Mouse (Mus musculus): ENCODE data around the gene Mccc1.

The Mccc1 gene

GRCm38 (mm10) chr3:36000275-36001239, at the start of gene Mccc1:
Gene Mccc1 (minus strand): TSS chr3:36000678.
- peak; percentile 95 to 96 for DNase-seq

DNA sequence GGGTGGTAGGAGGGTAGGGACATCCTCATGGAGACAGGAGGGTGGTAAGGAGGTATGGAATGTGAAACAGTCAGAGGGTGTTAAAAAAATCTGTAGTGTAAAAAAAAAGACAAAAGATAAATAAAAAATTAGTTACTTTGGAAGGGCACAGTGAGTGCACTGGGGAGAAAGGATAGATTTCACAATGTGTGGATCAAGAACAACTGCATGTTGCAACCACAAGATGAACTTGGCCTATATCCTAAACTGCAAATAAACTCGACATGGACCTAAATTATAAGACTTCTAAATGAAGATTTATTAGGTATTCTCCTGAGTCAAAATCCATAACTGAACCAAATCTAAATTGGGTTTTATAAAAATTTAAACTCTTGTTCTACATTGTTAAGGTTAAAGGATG, 48.6 kb upstream of the Mccc1 start:
- no peak for DNase-seq

- DNase-seq = no peak
These were observed 44.6 kb upstream of the Mccc1 start for GRCm38 (mm10) chr3:36045086-36045485.

- DNase-seq = no peak
These were observed 44.0 kb upstream of the Mccc1 start for GRCm38 (mm10) chr3:36044520-36044919.

DNA sequence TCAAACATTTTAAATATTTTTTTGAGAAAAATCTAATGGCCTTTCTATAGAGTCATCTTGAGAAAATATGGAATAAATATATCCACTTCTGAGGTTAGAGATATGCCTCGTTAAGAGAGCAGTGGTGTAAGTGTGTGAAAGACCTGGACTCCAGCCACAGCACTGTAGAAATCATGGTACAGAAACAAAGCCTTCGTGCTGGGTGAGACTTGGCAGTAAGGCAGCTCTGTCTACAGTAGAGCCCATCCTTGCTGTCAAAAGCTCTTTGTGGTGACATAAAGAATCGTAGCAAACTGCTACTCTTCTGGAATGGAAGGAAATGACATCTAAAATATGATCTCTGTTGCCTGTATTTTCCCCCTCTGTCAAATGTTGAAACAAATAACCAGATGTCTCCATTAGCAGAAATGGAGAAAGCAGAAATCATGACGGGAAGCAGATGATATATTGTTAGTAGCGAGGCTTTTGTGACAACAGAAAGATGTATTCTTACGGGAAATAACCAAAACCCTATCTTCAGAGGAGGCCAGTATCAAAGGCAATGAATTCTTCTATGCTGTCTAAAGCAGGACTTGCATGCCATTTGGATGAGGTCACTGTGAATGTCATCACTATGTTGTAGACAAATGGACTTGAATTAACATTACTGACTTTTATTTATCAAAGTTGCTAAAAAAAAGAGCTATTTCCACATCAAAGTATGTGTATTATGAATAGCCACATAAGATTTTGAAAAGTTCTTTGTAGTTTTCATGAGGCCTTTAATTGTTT, 31.4 kb upstream of the Mccc1 start:
- no peak for DNase-seq

DNA sequence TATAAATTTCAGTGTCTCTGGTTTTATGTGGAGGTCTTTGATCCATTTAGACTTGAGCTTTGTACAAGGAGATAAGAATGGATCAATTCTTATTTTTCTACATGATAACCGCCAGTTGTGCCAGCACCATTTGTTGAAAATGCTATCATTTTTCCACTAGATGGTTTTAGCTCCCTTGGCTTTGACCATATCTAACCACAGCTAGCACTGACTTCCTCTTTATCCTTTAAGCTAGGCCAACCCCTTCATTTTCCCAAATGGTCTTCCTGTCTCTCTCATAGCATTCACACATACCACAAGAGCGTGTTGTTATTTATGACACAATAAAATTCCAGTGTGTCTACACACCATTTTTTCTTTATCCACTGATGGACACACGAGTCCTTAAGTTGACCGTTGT, 29.5 kb upstream of the Mccc1 start:
- DNase-seq = no peak

DNA sequence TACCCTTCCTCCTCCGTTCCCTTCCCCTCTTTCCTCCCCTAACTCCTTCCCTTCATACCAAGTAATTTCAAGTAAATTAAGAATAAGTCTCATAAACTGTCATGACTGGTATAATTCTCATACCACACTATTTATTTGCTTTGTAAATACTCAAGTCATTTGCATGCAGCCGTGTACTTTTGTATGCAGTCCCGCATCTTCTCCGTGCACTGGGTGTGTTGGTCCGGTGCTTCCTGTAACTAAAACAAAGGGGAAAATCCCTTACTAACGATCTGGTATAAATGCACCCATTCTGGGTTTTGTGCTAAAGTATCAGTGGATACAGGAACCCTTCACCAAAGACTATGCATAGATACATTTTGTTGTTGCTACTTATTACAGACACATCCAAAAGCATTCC, 25.3 kb upstream of the Mccc1 start:
- no peak for DNase-seq

DNA sequence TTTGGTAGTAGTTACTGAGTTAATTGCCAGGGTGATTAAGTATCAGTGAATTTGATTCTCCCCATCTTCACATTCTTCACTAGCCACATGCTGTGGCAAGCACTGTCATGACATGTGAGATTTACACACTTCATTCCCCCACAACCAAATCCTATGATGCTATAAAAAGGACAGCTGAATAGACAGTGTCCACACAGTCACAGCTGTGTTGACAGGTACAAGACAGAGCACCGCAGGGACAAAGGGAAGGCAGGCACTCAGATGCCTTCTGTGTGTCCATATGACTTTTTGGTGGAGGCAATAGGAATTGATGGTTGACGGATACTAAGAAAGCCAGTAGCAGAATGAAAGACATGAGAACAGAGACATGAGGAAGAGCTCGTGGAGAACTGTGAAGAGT, 10.8 kb upstream of the Mccc1 start:
- DNase-seq = no peak

- no peak for DNase-seq
These were observed 8.1 kb upstream of the Mccc1 start for GRCm38 (mm10) chr3:36008411-36009154.

GRCm38 (mm10) chr3:36004028-36004895, 3.8 kb upstream of the Mccc1 start:
- peak; percentile 67 to 68 for DNase-seq

DNA sequence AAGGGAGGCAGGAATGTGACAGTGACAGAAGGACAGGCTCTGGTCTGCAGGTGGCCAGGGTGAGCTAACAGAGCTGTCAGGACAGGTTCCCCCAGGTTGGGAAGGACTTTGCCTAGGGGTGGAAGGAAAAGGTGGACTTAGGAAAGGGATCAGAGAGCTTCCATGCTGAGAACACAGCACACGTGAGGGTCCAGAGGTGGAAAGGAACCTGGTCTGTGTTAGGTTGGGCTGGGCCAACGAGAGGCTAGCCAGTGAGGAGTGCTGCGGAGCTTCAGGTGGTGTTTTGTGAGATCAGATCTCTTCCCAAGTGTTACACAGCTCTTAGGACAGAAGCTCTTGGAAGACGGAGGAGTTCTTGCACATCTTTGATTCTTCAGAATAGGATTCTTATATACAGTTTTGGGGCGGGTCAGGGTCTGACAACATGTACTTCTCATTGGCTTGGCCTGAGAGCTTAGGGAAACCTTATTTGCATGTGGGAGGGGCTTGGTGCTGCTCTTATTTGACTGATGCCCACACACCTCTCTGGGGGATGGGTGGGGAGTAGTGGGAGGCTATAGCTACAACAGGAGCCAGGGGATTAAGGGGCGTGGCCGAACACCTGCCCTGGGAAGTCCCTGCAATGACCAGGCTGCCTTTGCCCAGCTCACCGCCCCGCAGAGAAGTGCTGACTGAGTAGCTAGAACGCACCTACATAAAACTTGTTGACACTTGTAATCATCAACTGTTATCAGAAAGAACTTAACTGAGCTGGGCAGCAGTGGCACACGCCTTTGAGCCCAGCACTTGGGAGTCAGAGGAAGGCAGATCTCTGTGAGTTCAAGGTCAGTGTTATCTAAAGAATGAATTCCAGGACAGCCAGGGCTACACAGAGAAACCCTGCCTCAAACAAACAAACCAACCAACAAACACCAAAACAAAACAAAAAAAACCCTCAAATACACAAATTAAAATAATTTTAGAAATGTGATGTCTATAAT, 5.6 kb downstream of the Mccc1 start:
- DNase-seq = no peak

- no peak for DNase-seq
These were observed 9.8 kb downstream of the Mccc1 start for GRCm38 (mm10) chr3:35990715-35991114.

DNA sequence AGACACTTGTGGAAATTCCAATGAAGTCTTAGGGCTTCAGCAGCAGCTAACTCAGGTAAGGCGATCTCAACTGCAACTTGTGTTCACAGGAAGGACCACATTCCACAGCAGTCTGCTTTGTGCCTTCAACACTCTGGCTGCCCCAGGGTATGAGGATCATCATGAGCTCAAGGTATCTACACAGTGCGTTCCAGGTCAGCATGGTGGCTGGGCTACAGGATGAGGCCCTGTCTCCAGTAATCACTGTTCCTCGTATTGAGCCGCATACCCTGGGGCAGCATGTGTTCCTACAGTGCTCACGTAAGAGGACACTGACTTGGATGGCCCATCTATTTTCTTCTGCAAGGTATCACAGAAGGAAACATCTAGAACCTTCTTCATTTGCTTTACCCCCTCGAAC, 12.4 kb downstream of the Mccc1 start:
- DNase-seq = no peak

DNA sequence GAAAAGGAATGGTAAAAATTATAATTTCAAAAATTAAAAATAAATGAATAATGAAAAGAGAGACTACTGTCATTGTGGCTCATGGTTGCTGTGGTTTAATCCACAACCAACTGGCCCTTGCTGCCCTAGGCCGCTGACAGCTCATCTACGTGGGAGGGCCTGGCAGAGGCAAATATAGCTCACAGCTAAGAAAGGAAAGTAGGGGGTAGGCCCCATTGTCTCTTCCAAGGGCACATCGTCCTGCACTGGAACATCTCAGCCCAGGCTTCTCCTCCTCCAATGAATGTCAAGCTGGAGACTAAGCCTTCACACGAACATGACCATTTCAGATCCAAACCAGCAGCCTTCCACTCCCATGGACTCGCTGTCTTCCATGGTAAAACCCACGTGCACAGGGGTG, 14.2 kb downstream of the Mccc1 start:
- DNase-seq = no peak

DNA sequence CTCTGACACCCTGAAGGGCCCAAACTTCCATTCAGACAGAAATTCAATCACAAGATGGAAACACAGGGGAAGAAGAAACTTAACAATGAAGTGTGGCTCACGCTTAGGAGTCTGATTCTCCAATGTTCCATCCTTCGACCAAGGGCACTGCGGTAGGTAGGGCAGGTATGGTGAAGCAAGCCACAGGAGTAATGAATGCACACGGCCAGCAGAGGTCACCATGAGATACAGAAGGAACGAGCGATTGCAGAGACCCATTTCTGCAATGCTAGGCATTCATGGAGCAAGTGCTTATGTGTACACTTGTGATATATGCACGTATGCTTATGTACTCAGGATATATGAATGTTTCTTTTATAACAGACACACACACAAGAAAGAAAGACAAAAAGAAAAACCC, 26.9 kb downstream of the Mccc1 start:
- DNase-seq = peak in 1 of 2 experiments; percentile 44

GRCm38 (mm10) chr3:35972985-35973384, 27.5 kb downstream of the Mccc1 start:
- DNase-seq = peak in 1 of 2 experiments; percentile 43

- DNase-seq = no peak
These were observed 29.3 kb downstream of the Mccc1 start for GRCm38 (mm10) chr3:35971149-35971548.

DNA sequence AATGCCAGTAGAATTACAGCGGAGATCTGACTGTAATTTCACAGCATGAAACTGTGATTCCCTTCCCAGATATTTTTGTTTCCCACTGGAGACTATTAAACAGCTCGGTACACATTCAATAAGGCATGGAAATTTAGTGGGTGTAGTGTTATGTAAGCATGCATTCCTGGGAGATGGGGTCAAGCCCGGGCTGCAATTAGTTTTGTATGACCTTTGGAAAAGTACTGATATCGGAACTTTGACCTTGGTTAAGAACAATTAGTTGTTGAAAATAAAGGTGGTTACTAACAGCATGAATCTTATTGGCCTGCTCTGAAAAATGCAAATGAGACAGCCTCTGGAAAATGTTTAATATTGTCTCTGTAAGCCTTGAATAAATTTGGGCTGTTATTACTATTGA, 30.0 kb downstream of the Mccc1 start:
- no peak for DNase-seq

DNA sequence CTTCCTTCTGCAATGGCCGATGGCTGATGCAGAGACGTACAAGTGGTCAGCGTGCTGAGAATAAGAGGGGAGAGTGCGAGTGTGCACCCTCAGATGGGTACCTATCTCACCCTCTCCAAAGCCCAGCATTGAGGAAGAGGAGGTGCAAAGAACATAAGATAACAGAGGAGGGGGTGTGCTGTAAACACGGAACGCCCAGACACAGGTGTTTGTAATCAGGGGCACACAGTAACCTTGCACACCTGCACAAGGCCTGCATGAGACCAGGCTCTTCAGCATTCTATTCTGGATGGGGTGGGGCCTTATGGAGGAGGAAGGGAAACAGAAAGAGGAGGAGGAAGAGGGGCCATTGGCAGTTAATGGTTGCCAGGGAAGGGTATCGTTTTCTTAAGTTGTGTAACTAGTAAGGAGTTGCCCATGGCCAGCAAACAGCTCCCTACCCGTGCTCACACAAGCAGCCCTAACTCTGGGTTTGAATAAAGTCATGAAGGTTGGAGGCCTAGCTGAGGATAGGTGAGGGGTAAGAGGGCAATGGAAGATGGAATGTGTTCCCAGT, 33.0 kb downstream of the Mccc1 start:
- DNase-seq = no peak

DNA sequence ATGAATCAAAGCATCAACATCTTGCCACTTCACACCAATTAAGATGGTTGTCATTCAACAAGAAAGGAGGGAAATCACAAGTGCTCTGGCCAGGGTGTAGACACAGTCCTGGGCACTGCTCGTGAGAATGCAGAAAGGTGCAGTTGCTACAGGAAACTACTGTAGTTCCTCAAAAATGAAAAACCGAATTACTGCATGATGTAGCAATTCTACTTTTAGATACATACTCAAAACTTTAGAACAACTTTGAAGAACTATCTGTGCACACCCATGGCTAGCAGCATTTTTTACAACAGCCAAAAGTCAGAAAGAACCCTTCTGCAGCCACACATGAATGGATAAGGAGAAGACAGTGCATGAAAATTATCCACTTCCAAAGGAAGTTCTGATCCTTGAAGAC, 34.0 kb downstream of the Mccc1 start:
- DNase-seq = no peak

DNA sequence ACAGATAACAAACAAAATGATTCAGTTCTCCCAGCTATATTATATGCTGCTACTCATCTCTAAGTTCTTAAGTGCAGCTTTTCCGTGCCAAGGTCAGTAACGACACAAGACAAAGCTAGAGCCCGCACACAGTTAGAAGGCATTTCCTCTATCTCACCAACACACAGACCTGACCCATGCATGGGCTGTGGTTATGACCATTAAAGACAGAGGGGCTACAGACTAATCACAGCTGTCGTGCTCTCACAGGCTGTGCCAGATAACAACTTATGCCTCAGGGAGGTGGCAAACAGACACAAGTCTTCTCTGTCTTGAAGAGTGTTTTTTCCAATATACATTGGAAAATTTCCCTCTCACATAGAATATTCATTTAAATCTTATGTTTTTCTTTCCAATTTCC, 35.5 kb downstream of the Mccc1 start:
- DNase-seq = no peak

Data from lung, postnatal 4 days (tissue).